Mouse (Mus musculus) embryonic facial prominence, embryonic 15.5 days (tissue): ENCODE data around the gene Natd1. TPM values are rescaled to one million over a fixed set of nuclear protein-coding genes. Genes with fewer than 3 reads are reported as not detected.

ENCODE experiments used
- ATAC-seq: fragments of 200-750 bp; cut with Nextera tagmentation; 2 replicates; pipeline ENCODE4 v1.8.0; 2017; ENCODE audit warnings: low read depth, moderate TSS enrichment; ENCODE audit not compliant: insufficient number of reproducible peaks, low FRiP score, low TSS enrichment
- H3K27ac ChIP-seq: fragments of 300-500 bp; sonication (generic); replicated peaks from 2 replicates; pipeline ENCODE4 v1.5.1; 2015; ENCODE audit warnings: mild to moderate bottlenecking, inconsistent platforms
- H3K27me3 ChIP-seq: fragments of 300-500 bp; sonication (generic); 2 replicates; pipeline ENCODE4 v1.6.1; 2015; ENCODE audit warnings: inconsistent platforms
- H3K36me3 ChIP-seq: fragments of 300-500 bp; sonication (generic); 2 replicates; pipeline ENCODE4 v1.6.1; 2015; ENCODE audit warnings: mild to moderate bottlenecking, inconsistent platforms
- H3K4me1 ChIP-seq: fragments of 300-500 bp; sonication (generic); 2 replicates; pipeline ENCODE4 v1.6.1; 2015; ENCODE audit warnings: inconsistent platforms
- H3K4me2 ChIP-seq: fragments of 300-500 bp; sonication (generic); replicated peaks from 2 replicates; pipeline ENCODE4 v1.6.1; 2015; ENCODE audit warnings: mild to moderate bottlenecking, inconsistent platforms
- H3K4me3 ChIP-seq: fragments of 300-500 bp; sonication (generic); replicated peaks from 2 replicates; pipeline ENCODE4 v1.5.1; 2015; ENCODE audit warnings: mild to moderate bottlenecking, inconsistent platforms
- H3K9ac ChIP-seq: fragments of 300-500 bp; sonication (generic); 2 replicates; pipeline ENCODE4 v1.6.1; 2015; ENCODE audit warnings: inconsistent platforms
- H3K9me3 ChIP-seq: fragments of 300-500 bp; sonication (generic); replicated peaks from 2 replicates; pipeline ENCODE4 v1.6.1; 2016; ENCODE audit warnings: inconsistent platforms
- WGBS: fragments of 180-500 bp; shearing (Covaris S2); methylation state at CpG from one replicate; pipeline ENCODE4 v1.1.7; 2015; 5-methylcytosine and 5-hydroxymethylcytosine counted together
- polyA plus RNA-seq: library from polyadenylated mRNA; unstranded; fragments of >200 nt; fragmentation: Nextera tagmentation; extraction: Ambion mirVana; gene quantifications from 2 replicates; pipeline ENCODE4 v1.2.1, GENCODE M21; 2015

The Natd1 gene
- 19.9 and 23.0 TPM in 2 replicates for polyA plus RNA-seq

- Histone ChIP-seq H3K27ac (peak within 1 kb of the TSS; percentile 79), H3K9ac (peak within 1 kb of the TSS; percentile 91), H3K4me1 (peaks cover 27% of the 10 kb centered on the region), H3K9me3 (no peaks in the 10 kb centered on the region), H3K4me2 (peak within 1 kb of the TSS; percentile 92), H3K4me3 (peak within 1 kb of the TSS; percentile 87), H3K27me3 (no peaks in the 10 kb centered on the region), H3K36me3 (no peaks in the 10 kb centered on the region)
- WGBS, result 22% methylated on average over 7 of the region's 7 CpGs
- ATAC-seq, result no peak
Observed at GRCm38 (mm10) chr11:60914491-60914890, at the start of gene Natd1. Gene Natd1, minus strand, starts transcription at chr11:60914750.

GRCm38 (mm10) chr11:60962709-60963108, 48.2 kb upstream of the Natd1 start:
- Histone ChIP-seq H3K27ac (no peak overlapping the region), H3K4me3 (no peak overlapping the region), H3K4me1 (peaks cover 4% of the 10 kb centered on the region; the same call in 1 of the 2 replicates), H3K9me3 (no peaks in the 10 kb centered on the region), H3K36me3 (no peaks in the 10 kb centered on the region), H3K9ac (no peak overlapping the region), H3K27me3 (no peaks in the 10 kb centered on the region), H3K4me2 (no peak overlapping the region)
- 72% methylated on average over 5 of the region's 5 CpGs for WGBS
- no peak for ATAC-seq

- Histone ChIP-seq H3K9ac (no peak overlapping the region), H3K27ac (no peak overlapping the region), H3K36me3 (no peaks in the 10 kb centered on the region), H3K9me3 (no peaks in the 10 kb centered on the region), H3K4me1 (no peaks in the 10 kb centered on the region), H3K27me3 (no peaks in the 10 kb centered on the region), H3K4me3 (no peak overlapping the region), H3K4me2 (no peak overlapping the region)
- no peak for ATAC-seq
- WGBS, result 29% methylated on average over 1 of the region's 1 CpGs
Observed at GRCm38 (mm10) chr11:60961176-60961575, 46.6 kb upstream of the Natd1 start.

GRCm38 (mm10) chr11:60958948-60959347, 44.4 kb upstream of the Natd1 start:
- H3K27ac ChIP-seq, result no peak overlapping the region
- no peak overlapping the region for H3K9ac ChIP-seq
- H3K4me1 ChIP-seq, result peaks cover 3% of the 10 kb centered on the region
- H3K4me2 ChIP-seq, result no peak overlapping the region
- no peak for ATAC-seq
- H3K27me3 ChIP-seq, result no peaks in the 10 kb centered on the region
- WGBS, result 87% methylated on average over 4 of the region's 4 CpGs
- H3K9me3 ChIP-seq, result no peaks in the 10 kb centered on the region
- H3K36me3 ChIP-seq, result no peaks in the 10 kb centered on the region
- no peak overlapping the region for H3K4me3 ChIP-seq

GRCm38 (mm10) chr11:60955621-60956383, 41.3 kb upstream of the Natd1 start:
- H3K36me3 ChIP-seq, result peaks cover 25% of the 10 kb centered on the region
- no peak overlapping the region for H3K27ac ChIP-seq
- no peak overlapping the region for H3K4me3 ChIP-seq
- peaks cover 7% of the 10 kb centered on the region for H3K4me1 ChIP-seq
- no peak for ATAC-seq
- no peak overlapping the region for H3K4me2 ChIP-seq
- H3K9me3 ChIP-seq, result no peaks in the 10 kb centered on the region
- H3K27me3 ChIP-seq, result no peaks in the 10 kb centered on the region
- 77% methylated on average over 9 of the region's 9 CpGs for WGBS
- no peak overlapping the region for H3K9ac ChIP-seq

GRCm38 (mm10) chr11:60954255-60955104, 39.9 kb upstream of the Natd1 start:
- no peak for ATAC-seq
- H3K9me3 ChIP-seq, result no peaks in the 10 kb centered on the region
- no peak overlapping the region; the same call in 1 of the 2 replicates for H3K4me2 ChIP-seq
- H3K4me1 ChIP-seq, result peaks cover 7% of the 10 kb centered on the region
- no peaks in the 10 kb centered on the region for H3K27me3 ChIP-seq
- H3K36me3 ChIP-seq, result peaks cover 32% of the 10 kb centered on the region
- no peak overlapping the region for H3K4me3 ChIP-seq
- no peak overlapping the region for H3K9ac ChIP-seq
- H3K27ac ChIP-seq, result no peak overlapping the region
- 69% methylated on average over 10 of the region's 10 CpGs for WGBS

- Histone ChIP-seq H3K9me3 (no peaks in the 10 kb centered on the region), H3K27ac (no peak overlapping the region), H3K36me3 (peaks cover 39% of the 10 kb centered on the region), H3K4me1 (peaks cover 7% of the 10 kb centered on the region), H3K9ac (no peak overlapping the region), H3K4me3 (no peak overlapping the region), H3K4me2 (no peak overlapping the region; the same call in 1 of the 2 replicates), H3K27me3 (no peaks in the 10 kb centered on the region)
- ATAC-seq, result peak; percentile 92
- WGBS, result 5% methylated on average over 15 of the region's 15 CpGs
Observed at GRCm38 (mm10) chr11:60953803-60954202, 39.3 kb upstream of the Natd1 start.

- H3K27me3 ChIP-seq, result no peaks in the 10 kb centered on the region
- H3K4me1 ChIP-seq, result peaks cover 7% of the 10 kb centered on the region
- no peaks in the 10 kb centered on the region for H3K9me3 ChIP-seq
- H3K36me3 ChIP-seq, result peaks cover 47% of the 10 kb centered on the region
- H3K9ac ChIP-seq, result no peak overlapping the region
- no peak for ATAC-seq
- 88% methylated on average over 6 of the region's 6 CpGs for WGBS
- H3K27ac ChIP-seq, result no peak overlapping the region
- no peak overlapping the region for H3K4me2 ChIP-seq
- H3K4me3 ChIP-seq, result no peak overlapping the region
Observed at GRCm38 (mm10) chr11:60952986-60953385, 38.4 kb upstream of the Natd1 start.

GRCm38 (mm10) chr11:60952362-60952761, 37.8 kb upstream of the Natd1 start:
- WGBS, result 90% methylated on average over 3 of the region's 3 CpGs
- ATAC-seq, result no peak
- no peak overlapping the region for H3K4me2 ChIP-seq
- H3K9ac ChIP-seq, result no peak overlapping the region
- H3K4me1 ChIP-seq, result peaks cover 7% of the 10 kb centered on the region
- no peak overlapping the region for H3K27ac ChIP-seq
- H3K36me3 ChIP-seq, result peaks cover 54% of the 10 kb centered on the region
- no peak overlapping the region for H3K4me3 ChIP-seq
- H3K9me3 ChIP-seq, result no peaks in the 10 kb centered on the region
- no peaks in the 10 kb centered on the region for H3K27me3 ChIP-seq

GRCm38 (mm10) chr11:60951896-60952295, 37.3 kb upstream of the Natd1 start:
- H3K9me3 ChIP-seq, result no peaks in the 10 kb centered on the region
- H3K9ac ChIP-seq, result no peak overlapping the region
- no peak overlapping the region for H3K27ac ChIP-seq
- H3K36me3 ChIP-seq, result peaks cover 58% of the 10 kb centered on the region
- H3K4me2 ChIP-seq, result no peak overlapping the region
- no peaks in the 10 kb centered on the region for H3K27me3 ChIP-seq
- no peak overlapping the region for H3K4me3 ChIP-seq
- H3K4me1 ChIP-seq, result peaks cover 7% of the 10 kb centered on the region
- WGBS, result 89% methylated on average over 5 of the region's 5 CpGs
- no peak for ATAC-seq

GRCm38 (mm10) chr11:60945003-60945402, 30.5 kb upstream of the Natd1 start:
- Histone ChIP-seq H3K9ac (no peak overlapping the region), H3K4me3 (no peak overlapping the region), H3K36me3 (peaks cover 75% of the 10 kb centered on the region), H3K9me3 (no peaks in the 10 kb centered on the region), H3K4me2 (no peak overlapping the region), H3K4me1 (peaks cover 15% of the 10 kb centered on the region), H3K27me3 (no peaks in the 10 kb centered on the region), H3K27ac (no peak overlapping the region)
- ATAC-seq, result no peak
- WGBS, result 29% methylated on average over 4 of the region's 4 CpGs
